Mouse (Mus musculus): ENCODE results near the gene Zfp13.

GRCm38 (mm10) chr17:23644613-23645495, 45.6 kb upstream of the Zfp13 start, which contains the start of gene Mmp25:
- TF ChIP-seq CTCF (IDR thresholded peaks at IDR 0.05; ENCODE audit: borderline replicate concordance, control insufficient read depth, extremely low read depth, insufficient read depth, low read length, poor library complexity), result no peak
- TF ChIP-seq POLR2A (IDR thresholded peaks at IDR 0.05; ENCODE audit: control insufficient read depth, extremely low read depth, insufficient read depth, low read length, poor library complexity), result no peak
